Mouse (Mus musculus): Measurements from ENCODE around the gene Adgra3.

GRCm38 (mm10) chr5:50049506-50049905, 9.3 kb downstream of the Adgra3 start:
- TF ChIP-seq CTCF (conservative IDR thresholded peaks at IDR 0.05 in 1 of 2, IDR thresholded peaks at IDR 0.05 in 1 of 2; ENCODE audit: low read depth in 2 of 2, low read length in 2 of 2), result no peak
- TF ChIP-seq CHD2 (IDR thresholded peaks at IDR 0.05; ENCODE audit: low read length), result no peak
- no peak for TF ChIP-seq MEF2A (IDR thresholded peaks at IDR 0.05; ENCODE audit: borderline replicate concordance, low read depth, low read length)
- no peak for TF ChIP-seq USF1 (IDR thresholded peaks at IDR 0.05; ENCODE audit: low read depth, low read length)
- no peak for TF ChIP-seq EP300 (IDR thresholded peaks at IDR 0.05; ENCODE audit: low read length)
- TF ChIP-seq POLR2AphosphoS2 (IDR thresholded peaks at IDR 0.05; ENCODE audit: low read depth, low read length), result no peak
